Mouse (Mus musculus) mature B cell (primary cell): ENCODE measurements around the gene Psg19.

ENCODE experiments used
- in situ Hi-C: fragments of 300-500 bp; cut with MboI; formaldehyde crosslinking; loops from 2 replicates; pipeline ENCODE4 v1.14.3; 2019

Psg19 gene

GRCm38 (mm10) chr7:18746189-18746860 is 52.0 kb downstream of the Psg19 start:
- in situ Hi-C loops: no loop called here
